Mouse (Mus musculus): ENCODE data around the gene Ankib1.
A peak's percentile ranks its signal among the peaks of the same experiment; 100 is the strongest.
"Not testable (repeated sequence)": the region's sequence is repeated elsewhere in the genome, so short reads cannot be mapped to it uniquely, and the experiment has no call there.

Ankib1 gene

DNA sequence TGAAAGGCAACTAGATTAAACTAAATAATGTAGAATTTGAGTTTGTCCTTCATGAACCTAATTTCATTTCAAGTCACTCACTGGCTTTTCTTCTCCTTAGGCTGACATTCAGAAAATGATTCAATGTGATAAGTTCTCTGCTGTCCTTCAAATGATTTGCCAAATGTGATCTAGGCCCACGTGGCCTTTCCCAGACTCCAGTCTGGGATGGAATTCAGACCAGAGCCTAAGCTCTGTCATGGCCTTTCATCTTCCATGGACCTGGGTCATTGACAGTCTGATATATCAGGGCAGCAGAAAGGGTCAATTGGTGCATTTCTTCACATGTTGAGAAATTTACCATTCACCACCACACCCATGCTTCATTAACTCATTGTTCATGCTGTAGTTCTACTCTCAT lies 77.2 kb downstream of the Ankib1 start:
- no peak for DNase-seq (ENCODE audit: low read depth, low spot score)

DNA sequence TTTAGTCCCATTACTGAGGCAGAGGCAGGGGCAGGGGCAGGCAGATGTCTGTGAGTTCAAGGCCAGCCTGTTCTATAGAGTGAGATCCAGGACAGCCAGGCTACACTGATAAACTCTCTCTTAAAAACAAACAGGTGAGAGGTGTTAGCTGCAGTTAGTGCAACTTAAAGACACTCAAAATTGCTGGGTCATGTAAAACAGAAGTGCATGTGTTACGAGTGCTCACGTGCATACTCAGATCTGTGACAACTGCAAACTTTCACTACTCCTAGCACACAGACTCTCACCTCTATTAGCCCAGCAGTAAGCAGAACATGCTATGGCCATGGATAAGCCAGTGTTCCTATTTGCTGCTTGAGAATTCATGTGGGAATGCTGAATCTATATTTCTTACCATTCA lies 79.3 kb downstream of the Ankib1 start:
- DNase-seq (ENCODE audit: low read depth, low spot score) = no peak

DNA sequence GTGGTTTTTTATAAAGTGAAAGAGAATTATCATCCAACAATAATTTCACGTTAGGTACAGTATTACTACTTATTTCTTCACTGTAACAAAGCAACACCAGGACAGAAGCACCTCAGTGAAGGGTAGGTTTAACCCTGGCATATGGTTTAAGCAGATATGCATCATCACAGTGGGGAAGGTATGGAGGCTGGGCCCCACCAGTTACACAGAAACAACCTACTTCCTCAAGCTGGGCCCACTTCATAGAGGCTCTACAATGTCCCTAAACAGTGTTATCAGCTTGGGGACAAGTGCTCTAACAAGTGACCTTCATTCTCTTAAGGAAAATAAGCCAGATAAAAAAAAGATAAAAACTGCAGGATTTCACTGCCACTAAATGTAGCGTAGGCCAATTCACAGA lies 79.9 kb downstream of the Ankib1 start:
- no peak for DNase-seq (ENCODE audit: low read depth, low spot score)

DNA sequence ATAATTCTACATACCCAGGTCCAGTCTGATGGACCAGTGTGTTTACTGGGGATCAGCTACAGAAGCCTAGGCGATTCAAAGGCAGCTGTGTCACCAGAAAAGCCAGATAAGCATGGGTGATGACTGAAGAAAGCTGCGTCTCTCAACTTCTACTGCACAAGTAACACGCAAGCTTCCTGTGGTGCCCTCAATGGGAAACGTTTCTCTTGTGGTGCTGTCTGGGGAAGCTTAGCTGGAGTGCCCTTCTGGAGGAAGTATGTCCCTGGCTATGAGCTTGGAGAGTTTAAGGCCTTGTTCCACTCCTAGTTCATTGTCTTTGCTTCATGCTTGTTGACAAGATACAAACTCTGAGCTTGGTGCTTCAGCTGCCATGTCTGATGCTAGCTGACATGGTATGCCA lies 83.4 kb downstream of the Ankib1 start:
- DNase-seq (ENCODE audit: low read depth, low spot score) = no peak

DNA sequence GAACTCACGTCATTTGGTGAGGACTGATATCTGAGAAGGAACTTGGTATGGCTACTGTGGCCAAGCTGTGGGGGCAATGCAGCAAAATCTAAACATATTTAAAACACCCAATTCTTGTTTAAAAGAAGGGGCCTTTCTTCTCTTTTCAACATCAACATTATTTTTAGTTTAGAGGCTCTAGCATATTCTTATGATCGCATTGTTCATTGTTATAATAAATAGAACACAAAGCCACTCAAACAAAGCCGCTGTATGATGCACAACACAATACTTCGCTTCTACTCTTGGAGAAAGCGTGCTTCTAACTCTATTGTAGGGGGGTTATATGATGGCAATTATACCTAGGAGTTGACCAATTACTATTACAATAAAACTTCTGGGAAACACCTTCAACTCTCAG lies 86.9 kb downstream of the Ankib1 start:
- DNase-seq (ENCODE audit: low read depth, low spot score) = no peak

DNA sequence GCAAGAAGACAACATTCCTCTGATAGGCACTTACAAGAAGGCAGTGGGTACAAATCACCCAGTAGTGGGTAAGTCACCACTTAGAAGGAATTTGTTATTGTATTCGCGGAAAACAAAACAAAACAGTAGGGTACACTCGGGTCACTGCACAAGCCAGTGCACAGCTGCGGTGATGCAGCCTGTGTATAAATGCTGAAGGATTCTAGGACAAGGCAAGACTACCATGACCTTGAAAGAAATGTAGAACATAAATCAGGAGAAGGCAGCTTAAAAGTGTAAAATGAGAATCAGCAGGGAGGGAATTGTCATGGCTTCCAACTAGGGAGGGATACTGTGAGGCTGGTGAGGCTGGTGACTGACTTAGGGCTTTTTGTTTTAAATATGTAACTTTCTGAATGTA lies 100.5 kb downstream of the Ankib1 start:
- DNase-seq (ENCODE audit: low read depth, low spot score) = no peak

DNA sequence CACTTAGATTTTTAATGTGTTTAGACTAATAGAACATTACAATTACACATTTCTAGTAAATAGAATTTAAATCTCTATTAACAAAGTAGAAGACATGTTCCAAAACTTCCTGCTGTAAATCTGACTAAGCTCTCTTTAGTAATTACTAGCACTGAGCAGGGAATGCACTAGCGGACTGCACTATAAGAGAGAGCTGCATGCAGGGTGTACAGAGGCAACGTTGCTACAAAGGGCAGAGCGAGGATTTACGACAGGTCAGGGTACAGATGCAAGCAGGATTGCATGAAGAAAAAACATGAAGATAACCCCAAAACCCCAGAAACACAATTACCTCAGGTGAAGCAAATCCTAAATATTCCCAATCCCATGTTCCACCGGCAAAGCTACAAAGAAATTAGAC lies 102.7 kb downstream of the Ankib1 start:
- DNase-seq (ENCODE audit: low read depth, low spot score) = no peak

DNA sequence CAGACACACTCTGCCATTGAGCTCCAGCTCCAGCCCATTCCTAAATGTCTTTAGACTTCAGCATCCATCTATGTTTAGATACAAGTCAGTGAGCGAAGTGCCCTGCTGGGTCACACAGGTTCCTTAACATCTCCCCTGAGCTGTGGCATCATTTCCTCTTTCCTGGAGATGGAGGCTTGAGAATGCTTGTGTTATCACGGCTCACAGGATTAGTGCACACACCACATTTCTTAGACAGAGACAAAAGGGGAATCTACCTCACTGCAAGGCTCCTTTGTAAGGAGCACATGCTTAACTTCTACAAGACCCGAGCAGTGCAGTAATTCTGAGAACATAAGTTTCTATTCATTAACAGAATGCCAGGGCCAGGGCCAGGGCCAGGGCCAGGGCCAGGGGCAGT lies 106.7 kb downstream of the Ankib1 start:
- no peak for DNase-seq (ENCODE audit: low read depth, low spot score)

DNA sequence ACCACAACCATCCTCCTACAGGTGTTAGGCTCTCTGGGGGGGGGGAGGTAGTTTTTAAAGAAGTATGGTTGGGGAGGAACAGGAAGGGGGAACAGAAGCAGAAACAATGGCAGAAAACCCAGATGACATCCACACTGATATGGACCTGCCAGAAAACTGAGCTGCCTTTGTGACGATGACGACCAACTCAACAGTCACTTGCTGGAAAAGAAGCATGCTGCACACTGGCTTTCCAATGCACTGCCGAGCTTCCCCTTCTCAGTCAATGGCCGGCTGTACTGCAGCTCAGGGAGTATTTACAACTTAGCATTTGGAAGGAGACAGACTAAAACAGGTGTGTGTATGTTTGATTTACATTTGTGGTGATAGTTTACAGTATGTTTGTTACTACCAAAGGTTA lies 107.5 kb downstream of the Ankib1 start:
- no peak for DNase-seq (ENCODE audit: low read depth, low spot score)

DNA sequence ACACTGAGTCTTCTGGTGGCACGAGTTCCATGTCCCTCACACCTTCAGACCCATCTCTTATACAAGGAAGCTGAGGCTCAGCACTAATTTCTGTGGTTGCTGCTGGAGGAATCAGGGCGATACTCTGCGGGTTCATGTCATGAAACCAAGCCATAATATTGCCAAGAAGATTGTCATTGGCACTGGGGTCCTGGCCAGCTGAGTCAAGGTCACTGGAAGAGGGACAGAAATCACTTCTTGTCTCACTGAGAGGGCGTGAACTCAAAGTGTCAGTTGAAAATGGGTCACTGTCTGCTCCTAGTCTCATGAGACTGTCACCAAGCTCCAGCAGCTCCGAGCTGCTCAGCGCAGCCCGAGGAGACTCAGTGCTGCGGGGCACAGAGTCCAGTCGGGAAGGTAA lies 109.8 kb downstream of the Ankib1 start:
- DNase-seq (ENCODE audit: low read depth, low spot score) = no peak

DNA sequence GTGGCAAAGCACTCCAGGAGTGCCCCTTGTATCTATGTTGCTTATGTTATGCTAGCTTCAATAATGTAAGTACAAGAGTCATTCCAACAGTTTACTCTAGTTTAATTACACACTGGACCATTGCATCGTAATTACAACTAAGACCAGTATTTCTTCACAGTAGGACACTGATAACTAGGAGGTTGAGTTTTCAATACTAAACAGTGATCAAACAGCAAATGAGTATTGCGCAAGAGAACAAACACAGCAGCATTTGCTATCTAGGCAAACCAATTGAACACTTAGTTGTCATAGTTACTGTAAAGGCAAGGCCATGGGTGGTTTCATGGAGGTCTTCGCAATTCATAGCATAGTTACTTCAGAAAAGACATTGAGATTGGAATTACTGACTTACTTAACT lies 111.4 kb downstream of the Ankib1 start:
- DNase-seq (ENCODE audit: low read depth, low spot score) = no peak

DNA sequence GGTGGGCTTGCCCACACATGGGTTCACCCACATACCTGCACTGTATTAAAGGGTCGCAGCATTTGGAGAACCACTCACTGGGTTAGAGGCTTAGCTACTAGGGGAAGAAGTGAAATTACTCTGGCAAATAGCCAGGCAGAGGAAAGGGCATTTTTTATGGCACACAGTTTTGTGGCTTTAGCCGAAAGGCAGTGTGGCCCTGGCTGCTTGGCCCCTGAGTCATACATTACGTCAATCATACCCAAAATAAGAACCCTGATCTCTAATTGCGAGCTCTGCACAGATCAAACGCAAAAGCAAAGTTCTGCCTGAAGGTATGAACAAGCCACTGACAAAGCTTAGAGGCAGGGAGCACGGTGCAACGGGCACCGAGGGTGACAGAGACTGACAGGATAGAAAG lies 114.4 kb downstream of the Ankib1 start:
- no peak for DNase-seq (ENCODE audit: low read depth, low spot score)

DNA sequence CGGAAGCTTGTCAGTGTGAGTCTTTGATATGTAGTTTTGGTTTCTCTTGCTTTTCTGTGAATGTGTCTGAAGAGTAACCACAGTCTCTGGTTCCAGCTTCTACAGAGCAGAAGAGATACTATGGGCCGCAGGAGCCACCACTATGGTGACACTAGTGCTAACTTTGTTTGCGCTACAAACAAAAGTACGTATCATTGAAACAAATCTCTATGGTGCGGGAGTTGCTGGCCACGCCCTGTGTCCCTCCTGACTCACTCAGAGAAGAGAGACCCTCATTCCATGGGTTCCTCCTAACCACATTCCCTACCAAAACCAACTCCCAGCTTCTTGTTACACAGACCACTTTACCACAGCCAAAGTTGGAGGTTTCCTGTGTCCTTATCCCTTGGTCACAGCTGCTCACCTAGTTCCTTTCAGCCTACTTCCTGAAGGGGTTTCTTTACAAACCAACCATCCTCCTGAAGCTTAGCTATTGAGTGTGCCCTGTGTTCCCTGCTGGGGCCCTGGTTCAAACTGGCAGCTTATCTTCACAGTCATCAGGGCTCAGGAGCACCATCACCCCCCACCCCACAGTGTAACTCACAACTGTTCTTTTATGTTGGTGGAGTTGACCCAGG lies 132.7 kb downstream of the Ankib1 start:
- DNase-seq (ENCODE audit: low read depth, low spot score) = peak; percentile 38

DNA sequence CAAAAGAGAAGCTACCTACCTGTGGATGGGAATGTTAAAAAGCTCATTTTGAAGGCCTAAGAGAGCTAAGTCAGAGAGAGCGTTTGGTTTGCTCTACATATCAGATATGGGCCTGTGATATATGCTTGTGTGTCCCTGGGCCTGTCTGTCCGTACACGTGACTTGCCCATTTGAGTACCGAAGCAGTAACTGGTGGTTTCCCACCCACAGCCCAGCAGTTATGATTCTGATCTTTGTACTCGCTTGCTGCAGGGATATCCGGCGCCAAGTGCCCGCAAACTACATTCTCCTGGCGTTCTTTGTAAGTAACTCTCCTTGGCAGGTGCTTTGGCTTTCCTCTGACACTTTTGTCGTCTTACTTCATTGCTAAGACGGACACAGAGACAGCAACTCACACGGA lies 136.1 kb downstream of the Ankib1 start:
- DNase-seq (ENCODE audit: low read depth, low spot score) = peak; percentile 42

DNA sequence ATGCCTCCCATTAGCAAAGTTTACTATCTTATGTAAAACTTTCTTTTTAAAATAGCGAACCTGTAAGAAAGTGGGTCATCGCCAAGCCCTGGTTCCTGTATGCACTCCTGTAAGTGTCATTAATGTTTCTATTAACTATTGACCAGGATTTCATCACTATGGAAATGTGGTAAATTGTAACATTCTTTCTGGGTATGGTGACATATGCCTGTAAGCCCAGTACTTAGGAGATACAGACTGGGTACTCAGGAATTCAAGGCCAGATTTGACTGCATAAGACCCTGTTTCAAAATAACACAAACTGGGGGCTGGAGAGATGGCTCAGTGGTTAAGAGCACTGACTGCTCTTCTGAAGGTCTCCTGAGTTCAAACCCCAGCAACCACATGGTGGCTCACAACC lies 137.5 kb downstream of the Ankib1 start:
- no peak for DNase-seq (ENCODE audit: low read depth, low spot score)

DNA sequence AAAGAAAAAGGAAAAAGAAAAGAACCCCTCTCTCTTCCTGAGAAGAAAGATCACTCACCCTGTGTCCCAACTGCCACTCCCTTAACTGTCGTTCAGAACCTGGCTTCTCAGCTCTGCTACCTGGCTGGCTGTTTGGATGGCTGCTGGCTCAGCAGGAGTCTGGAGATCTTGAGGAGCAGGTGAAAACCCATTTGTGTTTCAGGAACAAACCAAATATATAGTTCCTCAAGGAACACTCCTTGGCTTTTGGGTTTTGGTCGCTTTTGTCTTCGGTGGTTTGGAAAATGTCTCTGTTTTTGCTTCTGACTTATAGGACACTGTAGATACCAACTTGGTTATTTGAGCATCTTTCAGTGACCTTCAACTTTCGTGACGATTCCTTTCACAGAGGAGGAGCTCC lies 145.6 kb downstream of the Ankib1 start, which contains the start of gene Gatad1:
Gene Gatad1, minus strand, starts transcription at position 101 of the 400 bp plus-strand sequence.
- DNase-seq (ENCODE audit: low read depth, low spot score) = no peak

DNA sequence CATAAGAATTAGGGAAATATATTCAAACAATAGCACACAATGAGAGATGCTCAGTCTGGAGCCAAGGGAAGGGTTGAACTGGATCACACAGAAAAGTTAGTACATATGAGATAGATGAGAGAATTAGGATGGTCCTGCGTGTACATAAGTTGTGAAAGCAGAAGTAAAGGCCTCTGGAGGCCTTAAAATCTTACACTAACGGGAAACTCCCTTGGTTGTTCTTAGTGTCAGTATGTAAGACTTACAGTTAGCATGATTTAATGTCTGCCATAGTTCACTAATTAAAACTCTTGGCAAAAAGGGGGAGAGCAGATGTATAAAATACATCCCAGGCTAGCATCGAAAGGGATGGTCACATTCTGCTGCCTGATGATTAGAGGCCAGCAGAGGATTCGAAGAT lies 148.9 kb downstream of the Ankib1 start:
- DNase-seq (ENCODE audit: low read depth, low spot score) = no peak

DNA sequence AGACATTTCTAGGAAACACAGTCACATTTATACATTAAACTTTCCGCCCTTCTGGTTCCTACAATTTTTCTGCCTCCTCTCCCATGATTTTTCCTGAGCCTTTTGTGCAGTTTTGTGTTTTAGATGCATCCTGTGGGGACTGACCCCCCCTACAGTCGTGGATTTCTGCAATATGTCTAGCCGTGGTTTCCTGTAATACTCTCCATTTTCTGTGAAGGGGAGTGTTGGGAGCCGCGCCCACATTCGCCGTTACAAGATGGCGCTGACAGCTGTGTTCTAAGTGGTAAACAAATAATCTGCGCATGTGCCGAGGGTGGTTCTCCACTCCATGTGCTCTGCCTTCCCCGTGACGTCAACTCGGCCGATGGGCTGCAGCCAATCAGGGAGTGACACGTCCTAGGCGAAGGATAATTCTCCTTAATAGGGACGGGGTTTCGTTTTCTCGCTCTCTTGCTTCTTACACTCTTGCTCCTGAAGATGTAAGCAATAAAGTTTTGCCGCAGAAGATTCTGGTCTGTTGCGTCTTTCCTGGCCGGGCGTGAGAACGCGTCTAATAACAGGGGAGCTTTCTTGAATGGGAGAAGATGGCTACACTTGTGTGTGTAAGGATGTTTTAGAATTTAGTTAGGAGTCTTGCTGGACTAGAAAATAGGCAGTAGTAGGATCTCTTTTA lies 149.7 kb downstream of the Ankib1 start:
- DNase-seq (ENCODE audit: low read depth, low spot score) = not testable (repeated sequence)

DNA sequence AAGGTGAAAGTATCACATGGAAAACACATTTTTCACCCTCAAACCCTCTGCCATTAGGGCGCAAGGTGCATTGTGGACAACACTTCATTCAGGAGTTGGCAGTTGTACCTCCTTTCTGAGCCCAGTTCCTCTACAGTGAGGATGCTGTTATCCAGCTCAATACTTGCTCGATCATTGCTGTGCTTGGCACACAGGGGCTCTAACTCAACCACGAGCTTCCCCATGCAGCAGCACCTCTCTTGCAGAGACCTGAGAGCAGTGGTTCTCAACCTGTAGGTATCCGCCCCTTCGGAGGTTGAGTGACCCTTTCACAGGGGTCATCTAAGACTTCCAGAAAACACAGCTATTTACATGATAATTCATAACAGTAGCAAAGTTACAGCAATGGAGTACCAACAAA lies 151.1 kb downstream of the Ankib1 start:
- DNase-seq (ENCODE audit: low read depth, low spot score) = no peak

DNA sequence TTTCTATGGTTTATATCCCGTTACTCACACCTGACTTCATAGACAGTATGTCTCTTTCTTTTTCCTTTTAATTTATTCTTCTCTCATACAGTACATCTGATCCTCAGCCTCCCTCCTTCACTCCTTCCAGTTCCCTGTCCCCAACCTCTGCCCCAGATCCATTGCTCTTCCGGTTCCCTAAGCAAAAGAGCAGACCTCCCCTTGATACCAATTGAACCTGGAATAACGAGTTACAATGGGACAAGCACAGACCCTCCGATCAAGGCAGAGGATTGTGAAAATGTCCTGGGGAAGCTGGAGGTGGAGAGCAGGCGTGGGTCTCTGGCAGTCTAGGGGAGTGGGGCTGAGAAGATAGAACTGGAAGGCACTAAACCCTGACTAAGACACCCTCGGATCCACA lies 151.8 kb downstream of the Ankib1 start, which contains the start of gene Tmbim7:
Gene Tmbim7, plus strand, starts transcription at position 301 of the 400 bp plus-strand sequence.
- DNase-seq (ENCODE audit: low read depth, low spot score) = no peak

DNA sequence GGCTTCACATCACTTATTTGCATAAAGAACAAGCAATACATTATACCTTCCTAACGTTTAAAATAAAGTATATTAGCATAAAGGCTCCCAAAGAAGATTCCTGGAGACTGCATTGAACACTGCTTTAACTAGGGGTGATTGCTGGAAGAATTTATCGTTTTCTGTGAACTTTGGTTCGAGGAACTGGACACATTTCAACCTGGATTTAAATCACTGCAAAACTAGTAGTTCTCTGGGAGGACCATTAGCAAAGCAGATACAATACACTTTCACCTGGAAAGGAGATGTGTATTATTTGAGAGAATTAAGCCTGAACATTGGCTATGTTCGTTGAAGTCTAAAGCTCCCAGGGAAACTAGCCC lies 153.9 kb downstream of the Ankib1 start:
- DNase-seq (ENCODE audit: low read depth, low spot score) = no peak

DNA sequence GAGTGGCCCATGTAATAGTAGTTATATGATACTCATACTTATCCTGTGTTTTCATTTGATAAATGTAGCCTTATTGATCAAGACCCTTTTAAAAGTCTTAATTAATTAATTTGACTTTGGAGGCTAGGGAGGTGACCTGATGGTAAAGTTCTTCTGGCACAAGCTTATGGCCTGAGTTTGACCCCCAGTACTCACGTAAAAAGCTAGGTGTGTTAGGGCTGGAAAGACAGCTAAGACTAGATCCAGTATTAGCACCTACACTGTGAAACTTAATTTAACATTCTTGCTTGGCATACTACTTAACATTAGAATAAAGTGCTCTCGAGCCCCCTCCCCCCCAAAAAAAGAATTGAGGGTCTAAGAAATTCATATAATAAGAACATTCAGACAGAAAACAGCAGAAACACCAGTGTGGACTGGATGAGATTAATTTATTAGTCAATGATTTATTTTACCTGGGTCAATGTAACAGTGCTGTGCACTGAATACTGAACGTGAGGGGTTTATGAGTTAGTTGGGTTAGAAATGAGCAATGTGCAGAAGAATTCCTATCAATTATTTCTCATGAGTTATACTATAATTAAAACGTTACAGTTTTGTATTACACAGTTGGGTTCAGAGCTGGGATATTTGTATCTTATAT lies 154.4 kb downstream of the Ankib1 start:
- peak; percentile 12 for DNase-seq (ENCODE audit: low read depth, low spot score)

DNA sequence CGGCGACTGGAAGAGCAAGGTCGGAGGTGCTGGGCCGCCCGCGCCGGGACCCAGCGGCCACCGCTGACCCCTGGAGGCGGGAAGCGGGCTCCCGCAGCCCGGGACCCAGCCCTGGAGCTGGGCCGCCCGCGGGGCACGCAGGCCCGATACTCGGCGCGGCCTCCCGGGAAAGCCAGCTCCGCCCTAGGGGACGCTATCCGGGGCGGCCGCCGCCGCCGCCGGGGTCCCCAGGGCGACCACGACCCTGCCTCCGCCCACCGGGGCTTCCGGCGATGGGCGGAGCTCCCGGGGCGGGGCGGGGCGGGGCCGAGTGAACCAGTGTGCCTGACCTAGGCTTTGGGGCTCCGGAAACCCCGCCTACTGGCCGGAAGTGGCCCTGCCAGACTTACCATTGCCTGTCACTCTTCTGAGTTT lies 155.0 kb downstream of the Ankib1 start:
- peak; percentile 92 for DNase-seq (ENCODE audit: low read depth, low spot score)
